Mouse (Mus musculus) liver, embryonic 14.5 days (tissue): Measurements from ENCODE around the gene Ugdh. TPM values are rescaled to one million over a fixed set of nuclear protein-coding genes. Genes with fewer than 3 reads are reported as not detected.
A peak's percentile ranks its signal among the peaks of the same experiment; 100 is the strongest.

Experiments used
- ATAC-seq: fragments of 200-750 bp; cut with Nextera tagmentation; 2 replicates; pipeline ENCODE4 v1.8.0; 2017; ENCODE audit warnings: moderate number of reproducible peaks, mild to moderate bottlenecking, moderate library complexity; ENCODE audit not compliant: insufficient read depth
- DNase-seq, 3 experiments: peaks; one replicate each; pipeline ENCODE4 v3.0.0-alpha.2; 2012 to 2013; ENCODE audit warnings: low read depth in 3 of 3, low spot score in 3 of 3
- H3K27ac ChIP-seq: fragments of 300-500 bp; sonication (generic); 2 replicates; pipeline ENCODE4 v1.5.1; 2014; ENCODE audit warnings: moderate library complexity, mild to moderate bottlenecking, control low read depth, inconsistent platforms
- H3K27me3 ChIP-seq: fragments of 300-500 bp; sonication (generic); 2 replicates; pipeline ENCODE4 v1.6.1; 2014; ENCODE audit warnings: mild to moderate bottlenecking, low read length, moderate library complexity; ENCODE audit not compliant: control insufficient read depth, insufficient read depth
- H3K36me3 ChIP-seq: fragments of 300-500 bp; sonication (generic); replicated peaks from 2 replicates; pipeline ENCODE4 v1.6.1; 2014; ENCODE audit warnings: low read depth; ENCODE audit not compliant: control insufficient read depth, insufficient read depth
- H3K4me1 ChIP-seq, 2 experiments: fragments of 200-500 bp in 1 of 2; fragments of 300-500 bp in 1 of 2; sonication (generic) in 1 of 2; replicated peaks; 2 replicates each; pipeline ENCODE4 v1.6.1; 2012 to 2014; ENCODE audit warnings: antibody characterized with exemption in 1 of 2, inconsistent platforms in 1 of 2, low read length in 1 of 2; ENCODE audit not compliant: control insufficient read depth in 2 of 2, insufficient read depth in 2 of 2
- H3K4me2 ChIP-seq: fragments of 300-500 bp; sonication (generic); 2 replicates; pipeline ENCODE4 v1.6.1; 2014; ENCODE audit warnings: low read depth, mild to moderate bottlenecking, control low read depth, moderate library complexity
- H3K4me3 ChIP-seq, 2 experiments: fragments of 200-500 bp in 1 of 2; fragments of 300-500 bp in 1 of 2; sonication (generic) in 1 of 2; 2 replicates each; pipeline ENCODE4 v1.5.1; 2012 to 2014; ENCODE audit warnings: low read depth in 2 of 2, low read length in 2 of 2, mild to moderate bottlenecking in 2 of 2, control low read depth in 1 of 2, inconsistent platforms in 1 of 2, moderate library complexity in 1 of 2; ENCODE audit not compliant: insufficient read depth in 1 of 2
- H3K9ac ChIP-seq: fragments of 300-500 bp; sonication (generic); replicated peaks from 2 replicates; pipeline ENCODE4 v1.6.1; 2014; ENCODE audit warnings: mild to moderate bottlenecking, control low read depth, moderate library complexity
- H3K9me3 ChIP-seq: fragments of 300-500 bp; sonication (generic); 2 replicates; pipeline ENCODE4 v1.6.1; 2016; ENCODE audit warnings: low read length, mixed read lengths; ENCODE audit not compliant: control insufficient read depth
- CTCF ChIP-seq: IDR thresholded peaks from 2 replicates; pipeline ENCODE4 v1.5.1; 2016; ENCODE audit warnings: antibody characterized with exemption, low read depth, control low read depth
- EP300 ChIP-seq: IDR thresholded peaks from 2 replicates; pipeline ENCODE4 v1.6.1; 2016; ENCODE audit warnings: antibody characterized with exemption, low read depth
- WGBS: fragments of 180-500 bp; shearing (Covaris S2); extraction: QIAGEN DNeasy Blood & Tissue Kit; methylation state at CpG from one replicate; pipeline ENCODE4 v1.1.7; 2014; ENCODE audit not compliant: insufficient replicate concordance; 5-methylcytosine and 5-hydroxymethylcytosine counted together
- polyA plus RNA-seq, 2 experiments: library from polyadenylated mRNA; depleted of rRNA in 1 of 2; stranded (reverse) in 1 of 2; unstranded in 1 of 2; fragments of >200 nt; fragmentation: Nextera tagmentation in 1 of 2; extraction: Ambion mirVana in 1 of 2; gene quantifications; 2 replicates each; pipeline versions ENCODE4 v1.2.1 to v1.2.3; 2012 to 2014

The Ugdh gene
- polyA plus RNA-seq, 2 experiments: 6.7 to 14.1 TPM

GRCm38 (mm10) chr5:65447826-65448225, 12.1 kb upstream of the Ugdh start:
- no peak overlapping the region for H3K9ac ChIP-seq
- H3K9me3 ChIP-seq: no peaks in the 10 kb centered on the region
- DNase-seq (no peak), ATAC-seq (no peak)
- no peaks in the 10 kb centered on the region for H3K27me3 ChIP-seq
- no peak overlapping the region for H3K27ac ChIP-seq
- 64% methylated on average over 2 of the region's 2 CpGs for WGBS
- H3K4me1 ChIP-seq: 0 out of 4 replicates have a peak, but pooled peaks cover 0 to 3% of the 10 kb centered on the region in 2 experiments
- H3K4me2 ChIP-seq: no peak overlapping the region
- H3K36me3 ChIP-seq: no peaks in the 10 kb centered on the region
- H3K4me3 ChIP-seq: no peak overlapping the region
- no peak for TF ChIP-seq EP300
- no peak for TF ChIP-seq CTCF

GRCm38 (mm10) chr5:65446756-65447155, 11.0 kb upstream of the Ugdh start:
- H3K4me3 ChIP-seq: no peak overlapping the region
- TF ChIP-seq EP300: no peak
- no peak for TF ChIP-seq CTCF
- no peak for ATAC-seq
- 50% methylated on average over 2 of the region's 2 CpGs for WGBS
- H3K4me1 ChIP-seq: 0 out of 4 replicates have a peak, but pooled peaks cover 0 to 3% of the 10 kb centered on the region in 2 experiments
- H3K36me3 ChIP-seq: no peaks in the 10 kb centered on the region
- H3K27me3 ChIP-seq: no peaks in the 10 kb centered on the region
- no peaks in the 10 kb centered on the region for H3K9me3 ChIP-seq
- H3K27ac ChIP-seq: no peak overlapping the region
- no peak overlapping the region for H3K4me2 ChIP-seq
- no peak overlapping the region for H3K9ac ChIP-seq
- DNase-seq: no peak

DNA sequence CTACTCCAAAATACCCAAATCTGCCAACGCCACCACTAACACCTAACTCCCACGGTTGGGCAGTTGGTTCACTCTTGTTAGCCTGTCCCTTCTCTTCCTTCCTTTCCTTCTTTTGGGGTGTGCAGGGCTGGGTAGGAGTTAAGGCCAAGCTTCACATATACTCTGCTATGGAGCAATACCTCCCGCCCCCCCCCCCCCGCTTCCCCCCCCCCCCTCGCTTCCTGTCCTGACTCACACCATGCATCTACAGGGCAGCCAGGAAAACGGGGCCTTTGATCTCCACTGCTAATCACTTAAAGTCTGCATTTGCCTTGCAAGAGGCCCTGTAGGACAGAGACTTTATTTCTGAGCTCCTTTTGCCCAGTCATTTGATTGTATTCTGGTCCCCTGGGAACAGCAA, 9.2 kb upstream of the Ugdh start:
- no peaks in the 10 kb centered on the region for H3K27me3 ChIP-seq
- 47% methylated on average over 3 of the region's 6 CpGs for WGBS
- H3K36me3 ChIP-seq: no peaks in the 10 kb centered on the region
- H3K4me3 ChIP-seq: no peak overlapping the region
- H3K4me2 ChIP-seq: no peak overlapping the region
- H3K9me3 ChIP-seq: no peaks in the 10 kb centered on the region
- DNase-seq (no peak), ATAC-seq (no peak)
- no peak overlapping the region for H3K9ac ChIP-seq
- no peak overlapping the region for H3K27ac ChIP-seq
- no peak for TF ChIP-seq CTCF
- TF ChIP-seq EP300: no peak
- H3K4me1 ChIP-seq: 0 out of 4 replicates have a peak, but pooled peaks cover 0 to 3% of the 10 kb centered on the region in 2 experiments

- Histone ChIP-seq H3K27ac (no peak overlapping the region), H3K4me3 (no peak overlapping the region), H3K4me2 (no peak overlapping the region), H3K4me1 (peaks cover 4 to 13% of the 10 kb centered on the region in 2 experiments), H3K36me3 (no peaks in the 10 kb centered on the region), H3K9ac (no peak overlapping the region), H3K27me3 (no peaks in the 10 kb centered on the region), H3K9me3 (no peaks in the 10 kb centered on the region)
- no peak for DNase-seq
- ATAC-seq: no peak
- TF ChIP-seq CTCF: no peak
- no peak for TF ChIP-seq EP300
These were observed 2.3 kb upstream of the Ugdh start for GRCm38 (mm10) chr5:65438041-65438440.

DNA sequence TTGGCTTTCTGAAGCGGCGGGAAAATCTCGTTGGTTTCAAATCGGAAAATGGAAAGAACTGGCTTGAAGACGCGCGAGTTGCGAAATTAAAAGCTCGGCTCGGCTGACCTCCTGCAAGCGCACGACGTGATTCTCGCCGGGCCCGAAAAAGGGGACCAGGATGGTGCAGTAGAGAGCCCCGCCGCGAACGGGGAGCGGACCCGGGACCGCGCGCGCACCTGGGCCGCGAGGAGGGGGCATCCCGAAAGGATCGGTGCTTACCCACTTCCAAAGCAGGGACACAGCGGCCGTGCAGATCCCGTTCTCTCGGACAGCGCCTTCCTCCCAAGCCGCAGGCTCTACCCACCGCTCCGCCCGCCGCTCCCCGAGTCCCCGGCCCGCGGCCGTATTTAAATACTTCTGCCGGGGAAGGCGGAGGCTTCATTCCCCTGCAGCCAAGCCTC, 365 bp downstream of the Ugdh start:
- WGBS: 1% methylated on average over 42 of the region's 47 CpGs
- H3K36me3 ChIP-seq: no peaks in the 10 kb centered on the region
- peak overlapping the region; percentile 81 for H3K4me2 ChIP-seq
- peak in 1 of 3 experiments; percentile 17 for DNase-seq
- peak overlapping the region; percentile 73 to 82 for H3K4me3 ChIP-seq
- H3K9ac ChIP-seq: peak overlapping the region; percentile 66
- peaks cover 4 to 13% of the 10 kb centered on the region in 2 experiments for H3K4me1 ChIP-seq
- no peaks in the 10 kb centered on the region for H3K27me3 ChIP-seq
- H3K9me3 ChIP-seq: no peaks in the 10 kb centered on the region
- no peak overlapping the region for H3K27ac ChIP-seq
- TF ChIP-seq EP300: no peak
- no peak for TF ChIP-seq CTCF
- no peak for ATAC-seq
